Mouse (Mus musculus): ENCODE measurements at regions not wholly inside any gene's neighbourhood (a gene's known extent, or its start where the extent isn't known, plus 50 kb on each side); places are given as distances from the start of the nearest gene placed in this dataset.
"Not testable (repeated sequence)": the region's sequence is repeated elsewhere in the genome, so short reads cannot be mapped to it uniquely, and the experiment has no call there.

- DNase-seq = peak; percentile 15
These were observed 220.4 kb downstream of the Gm31371 start for GRCm38 (mm10) chr8:20123545-20123944.

DNA sequence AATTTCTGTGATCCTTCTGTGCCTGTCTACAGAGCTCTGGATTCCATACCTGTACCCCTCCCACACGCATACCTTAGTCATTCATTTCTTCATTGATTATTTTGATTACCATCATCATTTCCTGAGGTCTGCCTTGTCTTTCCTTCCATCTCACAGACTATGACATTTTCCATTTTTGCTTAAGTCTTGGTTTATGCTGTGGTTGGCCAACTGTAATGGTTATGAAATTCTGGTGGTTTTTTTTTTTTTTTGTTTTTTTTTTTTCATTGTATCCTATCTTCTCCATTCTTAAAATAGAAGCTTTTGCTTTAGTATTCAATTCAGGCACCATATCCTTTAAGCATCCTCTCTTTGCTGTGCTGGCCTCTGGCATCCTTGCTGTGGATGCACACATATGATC is 227.4 kb downstream of the Gm15319 start:
- not testable (repeated sequence) for DNase-seq

- not testable (repeated sequence) for DNase-seq
These were observed 217.6 kb downstream of the Gm15319 start for GRCm38 (mm10) chr8:20145436-20145835.

DNA sequence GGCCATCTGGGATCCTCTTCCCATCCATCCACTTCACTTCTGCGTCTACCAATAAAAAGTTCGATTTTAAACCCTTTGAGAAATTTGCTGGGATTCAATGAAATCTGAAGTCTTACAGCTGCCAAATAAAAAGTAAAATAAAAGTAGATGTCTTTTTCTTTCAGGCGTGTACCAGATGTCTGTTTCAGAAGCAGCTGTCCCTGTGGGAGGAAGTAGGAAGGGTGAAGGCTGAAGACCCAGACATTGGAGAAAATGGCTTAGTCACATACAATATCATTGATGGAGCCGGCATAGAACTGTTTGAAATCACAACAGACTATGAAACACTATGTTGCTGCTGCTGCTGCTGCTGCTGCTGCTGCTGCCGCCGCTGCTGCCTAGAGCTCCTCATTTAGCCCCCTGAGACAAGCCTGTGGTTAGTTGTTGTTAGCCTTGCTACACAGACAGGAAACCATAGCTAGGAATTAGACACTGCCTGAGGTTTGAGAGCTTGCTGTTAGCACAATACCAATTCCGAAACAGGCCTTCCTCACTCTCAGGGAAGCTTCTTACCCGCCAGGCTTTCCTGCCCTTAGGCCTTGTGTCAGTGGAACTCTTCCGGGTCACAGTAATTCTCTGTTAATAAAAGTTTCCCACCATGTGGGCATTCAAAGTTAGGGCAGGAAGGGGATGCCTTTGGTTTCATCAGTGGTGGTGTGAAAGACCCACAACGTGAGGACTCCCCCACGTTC is 211.5 kb downstream of the Gm15319 start:
- DNase-seq = not testable (repeated sequence)

DNA sequence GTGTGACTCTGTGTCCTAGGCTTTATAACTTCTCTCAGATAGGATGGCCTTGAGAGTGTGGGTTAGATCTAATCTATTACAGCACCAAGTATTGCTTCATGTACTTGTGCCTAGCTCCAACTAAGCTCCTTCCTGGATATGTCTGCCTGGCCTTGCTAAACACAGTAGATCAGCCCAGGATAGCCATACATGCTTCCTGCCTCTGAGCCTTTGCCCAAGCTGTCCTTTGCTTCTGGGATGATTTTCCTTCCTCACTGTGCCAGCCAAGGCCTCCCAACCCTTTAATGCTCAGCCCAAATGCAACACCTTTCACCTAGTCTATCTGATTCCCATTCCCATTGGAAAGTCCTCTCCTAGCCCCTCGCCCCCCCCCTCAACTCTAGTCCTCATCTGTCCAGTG is 208.9 kb downstream of the Gm15319 start:
- DNase-seq = not testable (repeated sequence)

Measured in layer of hippocampus, adult 9-11 months (tissue).